Mouse (Mus musculus): ENCODE measurements around the gene Unc5cl. TPM values are rescaled to one million over a fixed set of nuclear protein-coding genes. Genes with fewer than 3 reads are reported as not detected.
A peak's percentile ranks its signal among the peaks of the same experiment; 100 is the strongest.

The Unc5cl gene
- total RNA-seq, 2 experiments from 2014 or later = 0.19 TPM; not detected in 1

DNA sequence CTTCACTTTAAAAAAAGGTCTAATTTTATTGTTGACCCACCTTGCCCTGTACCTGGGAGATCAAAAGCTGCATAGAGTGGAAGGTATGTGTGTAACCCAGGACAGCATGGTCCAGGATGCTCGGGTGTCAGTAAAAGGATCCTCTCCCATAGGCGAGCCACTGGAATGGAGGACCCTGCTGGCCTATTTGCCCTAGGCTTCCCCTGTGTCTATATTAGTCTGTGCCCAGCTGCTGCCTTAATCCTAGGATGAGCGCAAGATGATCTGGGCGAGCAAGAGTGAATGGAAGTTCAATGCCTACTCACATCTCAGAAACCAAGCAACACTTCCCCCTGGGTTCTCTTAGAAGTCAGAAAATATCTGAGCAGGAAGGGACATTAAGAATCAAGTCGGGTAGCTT is 23.6 kb upstream of the Unc5cl start:
- no peak for DNase-seq (ENCODE audit: low spot score in 2 of 2)

DNA sequence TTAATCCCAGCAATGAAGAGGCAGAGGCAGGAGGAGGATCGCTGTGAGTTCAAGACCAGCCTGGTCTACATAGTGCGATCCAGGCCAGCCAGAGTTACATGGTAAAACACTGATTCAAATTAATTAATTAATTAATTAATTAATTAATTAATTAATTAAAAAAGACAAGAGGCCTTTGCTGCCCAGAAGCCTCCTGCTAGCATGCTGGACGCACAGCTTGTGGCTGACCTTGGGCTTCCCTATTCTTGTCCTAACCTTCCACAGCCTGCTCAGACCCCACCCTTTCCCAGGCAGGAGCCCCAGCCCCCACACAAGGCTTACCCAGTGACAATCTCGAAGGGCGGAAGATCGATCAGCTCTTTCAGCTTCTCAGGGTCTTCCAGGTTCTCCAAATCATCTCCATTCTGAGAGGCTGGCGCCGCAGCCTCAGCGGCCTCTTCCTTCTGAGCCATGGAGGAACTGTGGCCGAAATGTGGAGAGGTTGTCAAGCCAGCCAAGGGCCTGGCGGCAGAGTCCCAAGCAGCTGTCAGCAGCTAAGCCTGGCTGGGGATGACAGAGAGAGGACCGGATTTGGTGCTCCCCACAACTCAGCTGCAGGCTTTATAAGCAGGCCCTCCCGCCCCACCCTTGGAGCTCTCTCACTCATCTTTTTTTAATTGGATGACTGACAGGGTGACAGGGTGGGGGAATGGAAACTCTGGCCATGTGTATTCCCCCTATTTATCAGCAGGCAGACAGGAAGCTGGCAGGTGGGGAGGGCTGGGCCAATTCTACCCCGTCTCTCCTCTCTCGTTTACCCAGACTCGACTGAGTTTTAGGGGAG is 22.3 kb upstream of the Unc5cl start, which contains the start of gene Apobec2:
TSS of gene Apobec2 (minus strand) at position 773 of the 823 bp plus-strand sequence.
- no peak for DNase-seq (ENCODE audit: low spot score in 2 of 2)

DNA sequence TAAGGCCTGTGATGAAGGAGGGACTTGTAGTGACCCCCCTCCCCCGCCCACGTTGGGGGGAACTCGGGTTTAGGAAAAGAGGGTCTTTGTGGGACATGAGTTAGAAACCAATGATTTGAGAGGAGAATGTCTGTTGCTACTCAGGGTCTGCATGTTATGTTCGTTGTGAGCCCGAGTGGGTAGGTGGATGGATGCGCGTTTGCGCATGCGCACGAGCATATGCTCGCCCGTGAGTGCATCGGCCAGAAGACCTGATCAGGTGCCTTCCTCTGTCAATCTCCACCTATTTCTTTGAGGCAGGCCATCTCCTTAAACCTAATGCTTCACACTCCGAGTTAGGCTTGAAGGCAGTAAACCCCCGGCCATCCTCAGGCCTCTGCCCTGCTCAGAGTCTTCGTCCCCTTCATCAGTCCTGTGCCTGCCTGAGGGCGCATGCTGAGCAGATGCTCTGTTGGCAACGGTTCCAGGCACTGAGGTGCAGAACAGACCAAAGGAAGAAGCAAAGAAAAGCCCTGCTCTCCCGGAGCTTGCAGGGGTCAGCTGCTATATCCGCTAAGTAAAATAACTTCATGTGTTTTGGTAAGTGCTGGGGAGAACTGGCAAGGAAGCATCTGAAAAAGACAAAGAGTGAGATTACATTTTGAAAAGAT is 21.6 kb upstream of the Unc5cl start:
- no peak for DNase-seq (ENCODE audit: low spot score in 2 of 2)

DNA sequence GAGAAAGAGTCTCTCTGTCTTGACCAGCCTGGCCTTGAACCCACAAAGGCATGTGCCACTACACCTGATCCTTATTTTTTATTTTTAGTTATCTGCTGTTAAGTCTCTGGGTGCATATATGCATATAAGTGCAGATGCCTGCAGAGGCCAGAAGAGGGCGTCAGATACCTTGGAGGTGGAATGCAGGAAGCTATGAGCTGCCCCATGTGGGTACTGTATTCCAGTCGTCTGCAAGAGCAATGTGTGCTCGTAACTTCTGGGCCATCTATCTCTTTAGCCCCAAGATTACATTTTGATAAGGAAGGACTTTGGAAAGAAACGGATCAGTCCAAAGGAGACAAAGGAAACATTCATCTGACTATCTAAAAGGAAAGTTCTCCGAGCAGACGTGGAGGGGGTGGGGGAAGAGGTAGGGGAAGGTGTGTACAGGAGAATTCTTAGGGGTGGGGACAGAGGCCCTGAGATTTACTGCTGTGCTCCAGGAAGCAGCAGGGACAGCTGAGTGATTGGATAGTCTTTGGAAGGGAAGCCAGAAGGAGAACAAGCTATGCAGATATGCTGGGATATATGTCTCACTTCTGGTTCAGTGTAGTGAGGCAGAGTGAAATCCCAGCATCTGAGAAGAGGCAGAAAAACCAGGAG is 20.9 kb upstream of the Unc5cl start:
- no peak for DNase-seq (ENCODE audit: low spot score in 2 of 2)

DNA sequence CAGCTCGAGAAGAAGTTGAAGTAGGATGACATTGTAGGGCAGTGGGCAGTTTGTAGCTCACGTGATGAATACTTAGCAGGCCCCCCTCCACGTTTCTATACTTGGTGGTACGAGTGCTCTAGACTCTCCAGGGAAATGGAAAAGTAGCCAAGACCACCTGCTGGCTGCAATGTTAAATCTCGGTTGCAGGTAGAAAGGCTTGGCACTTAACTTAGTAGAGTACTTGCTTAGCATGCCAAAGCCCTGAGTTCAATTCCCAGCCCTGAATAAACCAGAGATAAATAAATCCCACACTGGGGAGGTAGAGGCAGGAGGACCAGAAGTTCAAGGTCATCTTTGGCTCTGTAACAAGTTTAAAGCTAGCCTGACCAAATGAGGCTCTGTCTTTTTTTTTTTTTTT is 20.2 kb upstream of the Unc5cl start:
- DNase-seq (ENCODE audit: low spot score in 2 of 2) = no peak

DNA sequence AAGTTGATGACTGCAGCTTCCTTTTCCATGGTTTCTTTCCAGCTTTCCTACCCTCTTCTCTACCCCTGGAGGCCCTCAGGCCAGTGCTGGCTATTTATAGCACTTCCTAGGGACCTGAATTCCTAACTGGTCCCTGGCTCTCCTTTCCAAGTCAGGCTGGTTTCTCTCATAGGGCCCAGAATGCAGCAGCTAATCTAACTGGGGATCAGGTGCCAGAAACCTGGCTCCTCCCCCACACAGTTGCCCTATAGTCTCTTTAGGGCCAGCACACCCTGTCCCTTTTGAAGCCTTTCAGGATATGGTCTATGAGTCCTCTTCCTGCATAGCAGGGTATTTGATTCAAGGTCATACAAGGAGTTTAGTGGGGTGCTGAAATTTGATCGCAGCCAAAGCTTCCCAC is 18.2 kb upstream of the Unc5cl start:
- DNase-seq (ENCODE audit: low spot score in 2 of 2) = no peak

DNA sequence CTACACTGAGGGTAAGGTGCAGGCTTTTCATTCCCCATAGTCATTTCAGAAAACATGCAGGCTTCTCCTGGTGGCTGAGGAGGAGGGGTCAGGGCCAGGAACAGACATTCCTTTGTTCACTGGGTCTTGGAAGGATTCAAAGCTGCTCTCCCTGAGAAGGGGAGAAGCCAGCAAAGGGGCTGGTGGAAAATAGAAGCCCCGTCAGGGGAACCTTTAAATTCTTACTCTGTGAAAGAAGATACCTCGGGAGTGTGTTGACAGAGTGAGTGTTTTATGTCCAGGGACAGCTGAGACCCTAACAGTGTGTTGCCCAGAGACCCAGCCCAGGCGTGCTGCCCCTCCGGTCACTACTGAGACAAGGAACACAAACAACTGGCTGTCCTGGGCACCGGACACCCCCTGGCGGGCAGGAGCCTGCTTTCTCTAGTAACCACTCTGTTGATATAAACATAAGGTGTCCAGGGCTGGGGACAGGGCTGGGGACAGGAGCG is 17.2 kb upstream of the Unc5cl start:
- no peak for DNase-seq (ENCODE audit: low spot score in 2 of 2)

DNA sequence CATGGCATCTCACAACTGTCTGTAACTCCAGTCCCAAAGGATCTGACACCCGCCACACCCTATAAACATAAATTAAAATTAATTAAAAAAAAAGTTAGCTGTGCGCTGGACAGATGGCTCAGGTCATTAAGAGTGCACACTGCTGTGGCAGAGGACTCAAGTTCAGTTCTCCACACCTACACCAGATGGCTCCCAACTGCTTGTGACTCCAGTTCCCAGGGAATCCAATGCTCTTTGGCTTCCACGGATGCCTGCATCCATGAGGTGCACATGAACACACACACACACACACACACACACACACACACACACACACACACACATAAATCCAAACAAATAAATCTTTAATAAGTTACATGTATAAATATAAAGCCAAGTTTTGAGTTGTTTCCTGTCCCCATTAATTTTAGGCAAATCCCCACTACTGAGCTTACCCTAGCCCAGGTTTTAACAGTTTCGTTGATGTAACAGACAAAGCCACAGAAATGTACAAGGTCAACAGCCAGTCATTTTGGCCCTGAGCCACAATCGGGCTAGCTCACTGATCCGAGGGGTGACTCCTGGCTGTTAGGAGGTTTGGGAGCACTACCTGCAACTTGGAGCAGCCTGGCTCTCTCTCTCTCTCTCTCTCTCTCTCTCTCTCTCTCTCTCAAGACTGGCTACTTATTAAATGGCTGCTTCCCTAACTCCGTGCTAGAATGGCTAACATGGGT is 11.8 kb upstream of the Unc5cl start:
- DNase-seq (ENCODE audit: low spot score in 2 of 2) = peak in 1 of 2 experiments; percentile 18

DNA sequence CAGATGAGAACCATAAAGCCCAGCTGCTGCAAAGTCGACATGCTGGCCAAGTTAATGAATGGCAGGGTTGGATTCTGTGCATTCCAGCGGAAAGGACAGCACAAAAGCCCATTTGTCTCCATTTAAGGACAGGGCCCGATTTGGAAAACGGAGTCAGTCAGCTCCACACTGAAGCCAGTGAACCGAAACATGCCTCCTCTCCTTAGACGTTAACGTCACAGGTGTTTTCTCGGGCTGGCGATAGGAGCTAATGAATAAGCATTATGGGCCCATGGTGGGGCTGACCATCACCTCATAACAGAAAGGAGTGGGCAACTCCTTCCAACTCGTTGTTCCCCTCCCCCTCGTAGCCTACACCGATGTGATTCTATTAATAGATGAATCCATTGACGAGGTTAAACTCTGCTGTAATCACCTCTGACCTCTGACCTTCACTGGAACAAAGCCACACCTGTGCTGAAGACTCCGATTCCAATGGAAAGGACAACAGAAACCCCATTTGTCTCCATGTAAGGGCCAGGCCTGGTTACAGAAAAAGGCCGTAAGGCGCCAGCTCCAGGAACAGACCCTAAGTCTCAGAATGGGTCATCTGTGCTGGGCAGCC is 11.1 kb upstream of the Unc5cl start:
- no peak for DNase-seq (ENCODE audit: low spot score in 2 of 2)

DNA sequence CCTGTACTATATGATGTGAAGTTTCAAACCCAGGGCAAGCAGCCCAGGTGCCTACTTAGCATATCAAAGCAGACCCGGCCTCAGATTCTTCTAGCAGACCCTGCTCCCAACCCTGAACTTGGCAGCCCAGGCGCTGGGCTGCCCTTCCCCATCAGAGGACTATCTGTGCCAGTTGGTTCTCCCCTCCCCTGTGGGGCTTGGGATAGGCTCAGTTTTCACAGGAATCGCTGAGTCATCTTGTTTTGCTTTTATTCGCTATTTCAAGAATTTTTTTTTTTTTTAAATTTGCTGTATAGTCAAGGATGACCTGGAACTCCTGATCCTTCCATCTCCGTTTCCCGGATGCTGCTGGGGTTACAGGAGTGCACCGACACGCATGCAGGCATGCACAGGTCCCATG is 7.0 kb upstream of the Unc5cl start:
- DNase-seq (ENCODE audit: low spot score in 2 of 2) = no peak

DNA sequence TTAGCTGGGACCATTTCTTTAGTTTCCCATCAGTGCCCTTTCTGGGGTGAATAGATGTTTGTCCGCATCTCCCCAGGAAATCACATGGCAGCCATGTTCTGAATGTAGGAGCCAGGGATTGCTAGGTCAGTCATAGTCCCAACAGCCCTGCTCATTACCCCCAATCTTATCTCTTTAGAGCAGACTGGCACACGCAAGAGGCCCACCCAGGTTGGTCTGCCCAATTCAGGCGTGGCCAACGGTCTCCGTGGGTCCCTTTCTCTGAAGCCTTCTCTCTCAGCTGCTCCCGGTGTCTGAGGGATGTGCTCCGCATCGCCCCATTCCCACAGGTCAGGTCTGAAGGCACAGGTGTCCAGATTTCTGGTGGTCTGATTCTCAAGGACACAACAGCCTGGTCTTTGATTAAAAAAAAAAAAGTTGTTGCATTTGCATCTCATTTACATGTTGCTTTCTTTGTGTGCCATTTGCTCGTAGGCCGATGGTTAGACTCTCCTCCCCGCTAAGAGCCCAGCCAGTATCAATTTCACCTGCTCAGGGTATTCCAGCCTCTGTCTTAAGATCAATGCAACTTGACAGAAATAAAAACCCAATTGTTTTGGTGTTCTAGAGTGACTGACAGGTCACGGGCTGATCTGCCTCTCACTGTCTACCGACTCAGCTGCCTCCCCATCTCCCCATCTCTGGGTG is 3.9 kb upstream of the Unc5cl start:
- DNase-seq (ENCODE audit: low spot score in 2 of 2) = no peak

DNA sequence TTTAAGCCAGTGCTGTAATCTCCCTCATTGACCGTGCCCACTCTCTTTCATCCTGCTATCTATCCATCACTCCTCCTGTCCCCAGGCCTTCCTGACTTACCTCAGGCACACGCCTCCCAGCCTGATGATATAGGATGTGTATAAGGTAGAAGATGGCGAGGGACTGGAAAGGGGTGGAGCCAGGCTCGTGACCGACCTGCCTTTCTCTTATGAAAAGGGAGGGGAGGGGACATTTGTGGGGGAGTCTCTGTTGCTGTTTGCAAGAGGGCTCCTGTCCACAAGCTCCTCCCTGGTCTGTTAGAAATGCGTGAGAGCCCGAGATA is 3.4 kb upstream of the Unc5cl start, which contains the start of gene Tspo2:
TSS of gene Tspo2 (minus strand) at position 170 of the 323 bp plus-strand sequence.
- DNase-seq (ENCODE audit: low spot score in 2 of 2) = no peak

DNA sequence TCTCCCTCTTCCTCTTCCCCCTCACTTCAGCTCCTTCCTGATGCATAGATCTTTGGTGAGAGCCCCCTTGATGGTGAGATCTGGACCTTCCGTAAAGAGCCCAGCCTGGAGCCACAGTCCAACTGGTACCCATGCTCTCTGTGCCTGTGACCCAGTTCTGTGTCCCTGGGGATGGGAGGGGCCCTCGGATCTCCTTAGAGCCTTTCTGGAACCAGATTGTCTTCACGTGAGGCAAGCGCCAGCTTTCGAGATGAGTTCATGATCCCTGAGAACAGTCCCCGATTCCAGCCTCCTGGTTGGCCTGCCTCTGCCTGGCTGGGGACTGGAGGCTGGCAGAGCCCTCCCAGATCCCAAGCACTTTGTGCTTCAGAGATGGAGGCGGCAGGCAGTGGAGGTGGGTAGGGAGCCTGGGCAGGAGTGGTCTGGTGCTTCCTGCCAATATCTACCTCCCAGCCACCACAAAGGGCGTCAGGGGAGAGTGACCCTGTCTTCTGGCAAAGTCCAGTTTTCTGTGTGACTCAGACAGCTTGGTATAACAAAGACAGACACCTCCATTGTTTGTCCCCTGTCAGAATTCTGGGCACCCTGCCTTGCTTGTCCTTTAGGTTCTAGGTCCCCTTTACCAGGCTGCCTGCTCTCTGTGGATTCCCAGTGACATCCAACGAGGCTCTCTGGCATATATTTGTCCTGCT is 2.8 kb upstream of the Unc5cl start:
- DNase-seq (ENCODE audit: low spot score in 2 of 2) = no peak

DNA sequence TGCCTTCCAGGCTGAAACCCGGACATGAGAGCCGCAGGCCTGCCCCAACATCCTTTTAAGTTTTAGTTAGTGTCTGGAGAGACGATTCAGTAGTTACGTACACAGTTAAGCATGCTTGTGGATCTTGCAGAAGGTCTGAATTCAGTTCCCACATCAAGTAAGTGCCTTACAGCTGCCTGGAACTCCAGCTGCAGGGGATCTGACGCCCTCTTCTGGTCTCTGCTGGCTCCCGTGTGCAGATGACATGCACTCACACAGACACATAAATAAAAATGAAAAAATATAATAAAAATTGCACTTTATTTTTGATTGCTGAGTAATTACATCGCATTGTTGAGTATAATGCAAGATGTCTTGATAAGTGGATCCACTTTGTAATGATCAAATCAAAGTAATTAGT is 1.2 kb upstream of the Unc5cl start:
- no peak for DNase-seq (ENCODE audit: low spot score in 2 of 2)

DNA sequence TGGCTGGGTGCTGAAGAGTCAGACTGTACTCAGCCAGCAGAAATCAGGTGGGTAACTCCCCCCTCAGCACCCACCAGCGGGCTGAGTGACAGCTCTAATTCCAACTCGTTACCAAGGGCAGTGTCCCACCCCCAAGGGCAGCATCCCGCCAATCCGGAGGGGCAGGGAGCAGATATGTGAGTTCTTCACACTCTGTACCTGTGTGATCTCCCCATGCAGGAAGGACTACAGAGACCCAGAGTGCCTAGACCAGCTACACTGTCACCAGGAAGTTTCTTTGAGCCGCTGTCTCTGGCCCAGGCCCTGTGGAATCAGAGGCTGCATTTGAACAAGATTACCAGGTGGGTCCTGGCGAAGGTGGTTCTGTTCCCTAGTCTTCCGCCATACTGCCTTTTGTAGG is 511 bp upstream of the Unc5cl start:
- DNase-seq (ENCODE audit: low spot score in 2 of 2) = no peak

DNA sequence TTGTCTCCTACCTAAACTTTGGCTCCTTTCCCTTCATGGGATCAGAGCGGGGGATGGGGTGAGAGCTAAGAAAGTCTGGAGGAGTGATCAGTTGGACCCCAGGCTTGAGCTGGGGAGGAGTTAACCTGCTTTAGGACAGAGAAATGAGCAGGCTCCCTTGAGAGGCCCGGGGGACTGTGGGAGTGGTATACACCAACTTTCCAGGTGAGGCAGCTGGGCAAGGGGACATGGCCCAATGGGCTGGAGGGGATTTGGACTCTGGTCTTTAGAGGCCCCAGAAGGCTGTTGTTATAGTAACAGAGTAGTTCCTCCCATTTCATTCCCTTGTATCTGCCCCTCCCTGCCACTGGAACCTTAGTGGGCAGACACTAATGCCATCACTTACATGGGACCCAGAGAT is 1.3 kb downstream of the Unc5cl start:
- no peak for DNase-seq (ENCODE audit: low spot score in 2 of 2)

DNA sequence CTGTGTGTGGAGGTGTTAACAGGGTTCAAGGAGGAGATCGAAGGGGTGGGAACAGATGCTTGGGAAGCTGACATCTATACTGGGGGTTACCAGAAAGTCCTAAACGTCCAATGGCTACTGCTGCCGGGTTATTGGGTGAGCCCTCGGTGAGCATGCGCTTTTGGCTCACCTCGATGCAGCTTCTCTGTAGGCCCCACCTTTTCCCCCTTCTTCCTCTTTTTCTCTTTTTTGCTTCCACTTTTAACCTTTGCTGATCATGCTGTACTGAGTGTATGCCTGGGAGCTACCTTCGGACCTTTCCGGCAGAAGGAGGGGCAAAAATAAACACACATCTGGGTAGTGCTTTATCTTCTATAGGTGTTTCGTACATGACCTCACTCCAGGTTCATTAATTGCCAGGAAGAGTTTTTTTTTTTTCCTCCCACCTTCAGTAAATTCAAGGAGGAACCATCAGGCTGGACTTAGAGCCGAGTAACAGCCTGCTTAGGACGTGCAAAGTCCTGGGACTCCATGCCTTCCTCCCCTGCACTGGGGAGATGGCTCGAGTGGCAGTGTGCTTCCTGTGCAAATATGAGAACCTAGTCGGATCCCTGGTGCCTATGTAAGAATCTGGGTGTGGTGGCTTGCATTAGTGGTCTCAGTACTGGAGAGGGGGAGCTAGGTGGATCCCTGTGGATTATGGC is 3.4 kb downstream of the Unc5cl start:
- no peak for DNase-seq (ENCODE audit: low spot score in 2 of 2)

DNA sequence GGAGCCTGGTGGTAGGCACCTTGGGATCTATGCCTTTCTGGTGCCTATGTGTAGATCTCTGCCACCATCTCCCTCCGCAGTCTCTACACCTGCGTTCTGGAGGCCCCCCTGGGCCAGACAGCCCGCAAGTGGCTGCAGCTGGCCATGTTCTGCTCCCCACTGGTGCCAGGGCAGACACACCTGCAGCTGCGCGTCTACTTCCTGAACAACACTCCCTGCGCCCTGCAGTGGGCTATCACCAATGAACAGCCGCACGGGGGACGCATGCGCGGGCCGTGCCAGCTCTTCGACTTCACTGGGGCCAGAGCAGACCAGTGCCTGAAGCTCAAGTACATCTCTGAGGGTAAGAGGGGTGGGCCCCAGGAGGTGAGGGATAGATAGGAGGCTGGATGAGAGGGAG is 7.4 kb downstream of the Unc5cl start:
- DNase-seq (ENCODE audit: low spot score in 2 of 2) = no peak

DNA sequence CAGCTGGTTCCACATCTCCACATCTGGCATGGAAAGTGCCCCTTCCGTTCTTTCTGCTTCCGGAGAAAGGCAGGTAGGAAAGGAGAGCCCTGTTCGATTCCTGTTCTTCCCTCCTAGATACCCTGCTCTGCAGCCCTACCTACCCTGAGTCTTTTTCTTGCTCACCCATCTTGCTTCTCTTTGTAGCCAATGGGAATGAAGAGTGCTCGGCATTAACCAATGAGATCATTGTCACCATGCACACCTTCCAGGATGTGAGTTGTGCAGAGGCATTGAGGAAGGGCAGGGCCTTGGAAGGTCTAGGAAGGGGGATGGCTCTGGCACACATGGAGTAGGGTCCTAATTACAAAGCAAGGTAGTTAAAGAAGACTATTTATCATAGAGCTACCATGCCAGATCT is 8.7 kb downstream of the Unc5cl start:
- DNase-seq (ENCODE audit: low spot score in 2 of 2) = no peak
